Mouse (Mus musculus) c-Kit-positive CD71-negative TER-119-negative erythroid progenitor cells, embryonic 14.5 days (primary cell): ENCODE measurements around the gene Pdia5.

Experiments used
- DNase-seq: peaks from one replicate; pipeline ENCODE4 v3.0.0-alpha.2; 2013; ENCODE audit warnings: low read depth

The Pdia5 gene

DNA sequence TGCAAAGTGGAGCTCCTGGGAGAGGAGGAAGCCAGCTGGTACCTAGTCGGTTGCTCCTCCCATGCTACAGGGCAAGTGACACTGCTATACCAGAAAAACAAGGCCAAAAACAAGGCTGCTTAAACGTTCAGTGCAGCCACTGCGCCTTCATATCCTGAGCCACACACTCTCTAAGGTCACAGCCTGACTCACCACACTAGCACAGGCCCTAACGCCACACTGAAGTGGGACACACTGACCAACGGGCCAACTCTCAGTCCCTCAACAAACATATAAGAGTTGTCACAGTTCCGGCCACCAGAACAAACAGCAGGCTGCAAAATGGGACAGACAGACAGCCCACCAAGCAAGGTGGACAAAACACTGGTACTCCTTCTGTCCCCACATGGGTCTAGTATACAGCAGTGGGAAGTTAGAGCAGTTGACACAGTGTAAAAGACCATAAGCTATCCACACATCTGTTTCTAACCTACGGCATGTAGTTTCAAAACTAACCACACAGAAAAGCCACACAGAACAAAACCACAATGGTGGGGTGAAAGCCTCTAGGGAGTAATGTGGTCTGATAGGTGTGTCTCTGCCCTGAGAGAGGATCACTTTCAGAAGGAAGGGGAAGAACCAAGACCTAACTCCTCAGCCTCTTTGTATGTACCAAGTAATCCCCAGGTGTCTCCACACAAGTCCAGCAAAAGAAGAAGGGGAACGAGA is 6.0 kb downstream of the Pdia5 start:
- peak; percentile 41 for DNase-seq

DNA sequence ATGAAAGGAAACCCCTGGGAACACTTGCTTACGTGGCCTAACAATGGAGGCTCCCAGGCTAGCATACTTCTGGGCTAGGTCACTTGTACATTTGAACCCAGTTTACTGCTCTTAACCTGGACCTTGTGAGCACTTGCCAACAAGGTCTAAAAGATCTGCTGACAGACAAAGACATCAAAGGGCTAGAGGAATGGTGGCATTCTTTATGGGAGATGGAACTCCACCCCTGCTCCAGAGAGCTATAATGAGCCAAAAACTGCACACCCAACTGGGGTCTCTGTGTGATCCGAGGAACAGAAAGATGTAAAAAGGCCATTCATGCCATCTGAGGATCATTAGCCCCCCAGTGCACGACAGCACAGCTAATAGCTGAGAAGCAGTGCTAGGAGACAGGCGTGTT is 6.6 kb downstream of the Pdia5 start:
- no peak for DNase-seq

DNA sequence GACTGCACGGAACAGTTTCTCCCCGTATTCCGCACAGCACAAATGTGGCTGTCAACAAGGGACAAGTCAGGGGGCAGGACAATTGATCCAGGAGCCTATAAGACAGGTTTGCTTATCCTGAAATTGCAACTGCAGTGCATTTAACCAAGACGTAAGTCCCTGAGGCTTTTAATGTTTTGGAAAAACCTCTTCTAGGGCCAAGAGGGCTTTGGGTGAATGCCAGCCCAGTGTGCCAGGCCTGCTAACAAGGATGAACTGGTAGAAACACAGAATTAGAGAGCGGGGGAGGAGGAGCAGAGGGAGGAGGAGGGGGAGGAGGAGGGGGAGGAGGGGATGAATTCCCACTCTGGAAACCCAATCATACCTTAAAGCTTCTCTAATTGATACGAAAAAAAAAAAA is 11.4 kb downstream of the Pdia5 start:
- no peak for DNase-seq

DNA sequence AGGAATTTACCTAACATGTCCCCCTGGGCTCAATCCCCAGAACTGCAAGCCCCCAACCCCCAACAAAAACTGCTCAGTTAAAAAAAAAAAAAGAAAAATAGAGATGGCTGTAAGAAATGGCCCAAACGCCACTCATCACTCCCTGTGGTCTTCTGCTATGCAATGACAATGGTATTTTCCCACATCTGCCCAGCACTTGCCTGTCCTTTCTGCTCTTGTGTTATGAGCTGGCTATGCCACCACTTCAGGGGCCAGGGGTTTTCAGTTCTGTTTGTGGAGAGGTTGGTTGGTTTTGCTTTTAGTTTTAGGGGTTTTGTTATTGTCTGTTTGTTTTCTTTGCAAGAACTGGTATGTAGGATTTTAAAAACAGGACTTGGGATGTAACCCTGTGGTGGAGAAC is 13.4 kb downstream of the Pdia5 start:
- no peak for DNase-seq

DNA sequence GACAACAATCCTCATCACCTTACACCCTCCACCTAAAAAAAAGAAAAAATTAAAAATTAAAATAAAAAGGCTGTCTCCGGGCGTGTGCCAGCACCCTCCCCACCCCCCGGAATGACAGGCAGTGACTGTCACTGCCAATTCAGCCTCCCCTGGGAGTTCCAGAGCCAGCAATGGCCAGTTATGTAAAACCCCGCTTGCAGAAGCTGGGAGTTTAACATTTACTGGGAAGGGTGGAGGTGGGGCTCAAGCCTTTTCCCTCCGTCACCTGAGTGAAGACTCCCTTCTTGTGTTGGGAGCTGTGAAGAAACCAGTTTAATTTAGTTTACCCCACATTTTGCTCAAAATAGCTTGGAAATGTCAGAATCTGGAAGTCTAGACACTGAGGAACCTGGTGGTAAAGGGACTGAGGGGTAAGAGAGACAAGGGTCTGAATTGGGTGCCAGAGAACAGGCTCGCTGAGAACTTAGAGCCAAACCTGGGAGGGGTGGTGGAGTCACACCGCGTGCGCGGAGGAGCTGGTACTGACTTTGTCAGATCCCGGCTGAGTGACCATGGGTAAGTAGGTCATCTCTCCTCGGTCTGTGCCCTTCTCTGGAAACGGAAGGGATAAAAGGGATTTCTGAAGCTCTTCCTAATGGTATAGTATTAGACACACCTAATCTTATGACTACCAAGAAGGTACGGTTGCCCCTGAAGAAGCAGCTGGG is 18.0 kb downstream of the Pdia5 start:
- DNase-seq, result no peak

DNA sequence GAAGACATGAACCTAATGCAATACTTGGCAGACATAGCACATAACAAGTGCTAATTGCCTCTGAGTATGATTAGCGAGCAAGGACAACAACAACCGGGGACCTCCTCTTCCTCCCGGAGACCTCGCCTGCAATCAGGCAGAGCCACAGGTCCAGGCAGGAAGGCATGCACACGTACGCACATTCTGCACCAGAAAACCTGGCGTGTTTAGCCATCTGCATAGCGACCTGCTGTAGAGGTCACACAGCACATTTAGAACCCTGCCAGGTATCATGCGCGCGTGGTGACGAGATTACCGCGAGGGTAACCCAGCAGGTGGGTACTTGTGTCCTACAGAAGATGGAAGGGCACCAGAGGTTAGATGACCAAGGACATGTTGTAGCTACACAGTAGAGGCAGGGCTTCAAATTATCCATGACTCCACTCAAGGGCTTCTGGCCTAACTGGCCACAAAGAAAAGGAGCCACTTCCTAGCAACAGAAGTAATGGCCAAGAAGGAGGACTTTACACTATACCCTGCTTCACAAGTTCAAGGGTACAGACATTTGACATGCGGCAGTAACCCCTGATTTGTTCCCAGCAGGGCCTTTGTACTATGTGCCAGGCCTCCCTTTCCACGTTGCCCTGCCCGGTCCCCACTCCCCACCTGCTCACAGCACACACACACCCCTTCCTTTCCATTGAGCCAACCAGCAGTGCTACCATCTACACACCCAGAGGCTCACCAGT is 18.7 kb downstream of the Pdia5 start:
- DNase-seq, result no peak

DNA sequence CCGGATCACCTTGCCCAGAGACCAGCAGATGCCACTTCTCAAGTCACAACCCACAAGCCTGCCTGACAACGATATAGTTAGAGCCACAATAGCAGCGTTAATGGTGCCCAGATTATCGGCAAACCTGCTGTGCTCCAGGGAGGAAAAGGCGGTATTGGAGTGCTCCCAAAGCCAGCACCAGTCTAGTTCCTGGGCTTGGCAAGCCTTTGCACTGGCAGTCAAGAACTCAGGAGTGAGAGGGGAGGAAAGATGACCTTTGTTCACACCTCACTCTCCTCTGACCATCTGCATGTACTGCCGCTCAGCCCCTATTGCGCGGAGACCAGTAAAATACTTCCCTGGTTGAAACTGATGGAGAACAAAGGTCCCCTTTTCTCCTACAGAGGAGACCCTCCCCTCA is 19.7 kb downstream of the Pdia5 start:
- no peak for DNase-seq

DNA sequence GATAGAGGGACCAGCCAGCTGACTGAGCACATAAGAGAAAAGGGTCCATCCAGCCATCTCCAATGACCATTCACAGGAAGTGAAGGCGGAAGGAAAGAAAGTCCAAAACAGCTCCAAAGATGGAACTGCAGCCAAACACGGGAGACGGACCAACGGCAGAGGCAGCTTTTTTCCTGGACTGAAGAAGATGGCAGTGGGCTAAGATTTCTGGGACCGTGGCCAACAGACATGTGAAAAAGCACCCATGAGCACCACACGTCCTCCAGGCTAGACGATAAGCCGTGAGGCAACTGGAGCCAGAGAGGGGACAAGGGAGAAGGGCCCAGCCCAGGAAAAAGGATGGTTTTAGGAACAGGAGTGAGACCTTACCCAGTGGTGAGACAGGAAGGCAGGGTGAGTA is 20.6 kb downstream of the Pdia5 start:
- no peak for DNase-seq

DNA sequence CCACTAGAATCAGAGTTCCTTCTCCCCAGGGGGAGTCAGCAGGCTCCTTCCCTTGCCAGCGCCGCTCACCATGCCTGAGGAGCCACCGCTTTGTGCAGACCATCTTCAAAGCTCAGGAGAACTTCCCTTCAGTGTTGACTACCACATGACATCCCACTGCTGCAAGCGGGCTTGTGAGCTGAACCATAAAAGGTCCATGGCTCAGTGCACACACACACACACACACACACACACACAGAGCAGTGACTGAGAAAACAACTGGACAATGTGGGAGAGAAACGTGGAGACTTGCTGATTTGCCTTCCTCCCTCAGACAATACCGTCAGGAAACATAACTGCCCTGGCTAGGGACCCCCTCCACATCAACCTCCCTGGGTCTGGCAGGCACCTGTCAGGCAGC is 21.7 kb downstream of the Pdia5 start:
- DNase-seq, result no peak

DNA sequence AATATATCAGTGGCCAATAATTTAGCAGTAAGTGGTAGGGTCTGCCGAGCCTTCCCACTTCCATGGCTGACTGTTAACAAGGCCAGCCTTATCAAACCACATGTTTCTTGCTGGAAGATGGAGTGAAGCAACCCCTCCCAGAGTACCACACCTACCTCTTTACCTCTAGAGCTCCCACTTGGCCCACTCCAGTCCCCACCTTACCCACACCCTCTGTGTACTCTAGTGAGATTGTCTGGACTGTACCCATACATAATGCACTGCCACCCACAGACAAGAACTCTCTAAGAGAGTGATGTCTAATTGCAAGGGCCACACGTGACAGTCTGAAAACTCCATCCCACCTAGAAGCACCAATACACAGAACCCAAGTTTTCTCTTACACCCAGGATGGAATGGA is 23.6 kb downstream of the Pdia5 start:
- DNase-seq, result no peak

DNA sequence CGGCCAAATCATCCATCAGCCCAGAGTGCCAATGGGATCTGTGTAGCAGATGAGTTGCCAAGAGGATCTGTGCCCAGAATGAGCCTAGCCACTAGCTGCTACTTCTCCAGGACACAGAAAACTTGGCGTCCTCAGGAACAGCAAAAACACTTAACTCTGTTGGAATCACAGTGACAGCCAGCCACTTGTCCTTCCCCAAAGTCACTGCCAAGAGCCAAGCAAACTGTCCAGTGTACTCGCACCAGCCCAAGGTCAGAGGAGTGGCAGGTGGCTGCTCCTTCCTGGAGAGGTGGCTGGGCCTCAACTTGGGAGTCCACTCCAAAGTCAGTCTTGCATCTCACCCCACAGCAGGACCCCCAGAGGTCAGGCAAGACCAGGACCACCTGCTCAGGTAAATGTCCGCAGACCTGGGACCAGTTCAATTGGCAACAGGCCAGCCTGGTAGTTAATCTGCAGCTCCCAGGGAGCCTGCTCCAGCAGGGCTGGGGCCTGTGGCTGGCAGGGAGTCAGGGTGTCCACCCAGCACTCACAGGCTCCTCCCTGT is 24.8 kb downstream of the Pdia5 start:
- DNase-seq, result no peak

DNA sequence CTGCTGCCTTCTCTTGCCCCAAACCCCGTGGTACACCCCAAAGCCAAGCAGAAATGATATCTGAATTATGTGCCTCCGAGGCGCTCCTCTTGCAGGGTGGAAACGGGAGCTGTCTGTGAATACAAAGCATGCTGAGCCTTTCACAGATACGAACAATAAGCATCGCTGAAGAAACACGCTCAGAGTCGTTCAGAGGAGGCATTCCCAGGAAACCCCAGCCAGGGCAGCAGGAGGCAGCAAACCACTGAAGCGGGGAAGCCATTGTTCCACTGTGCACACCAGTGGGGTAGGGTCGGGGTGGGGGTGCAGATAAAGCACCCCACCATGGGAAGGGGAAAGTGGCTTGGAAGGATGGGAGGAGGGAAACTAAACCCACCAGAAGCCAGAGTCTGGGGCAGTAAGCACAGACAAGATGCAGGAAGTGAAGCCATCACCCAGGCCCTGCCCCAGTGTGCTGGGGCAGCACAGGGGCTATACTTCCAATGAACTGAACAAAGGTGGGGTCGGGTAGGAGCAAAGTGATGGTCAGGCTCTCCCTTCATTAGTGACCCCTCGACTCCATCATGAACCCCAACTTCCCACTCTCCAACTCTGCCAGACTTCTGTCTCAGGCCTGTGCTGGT is 25.9 kb downstream of the Pdia5 start:
- no peak for DNase-seq

DNA sequence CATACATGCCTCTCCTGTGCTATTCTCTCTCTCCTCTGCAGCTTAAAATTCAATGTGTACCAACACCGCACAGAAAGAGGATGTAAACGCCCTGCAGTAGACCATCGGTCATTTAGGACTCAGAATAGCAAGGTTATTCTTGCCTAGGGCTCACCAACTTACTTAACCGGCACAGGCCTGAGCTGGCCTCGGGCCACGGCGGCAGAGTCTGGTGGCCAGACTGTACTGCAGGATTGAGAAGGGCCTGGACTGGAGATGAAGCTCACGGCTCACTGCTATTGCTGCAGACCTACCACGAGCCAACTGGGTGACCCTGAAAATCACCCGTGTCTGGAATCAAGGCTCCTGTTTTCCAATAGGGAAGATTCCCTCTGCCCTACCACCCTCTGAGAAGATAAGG is 27.0 kb downstream of the Pdia5 start:
- no peak for DNase-seq

DNA sequence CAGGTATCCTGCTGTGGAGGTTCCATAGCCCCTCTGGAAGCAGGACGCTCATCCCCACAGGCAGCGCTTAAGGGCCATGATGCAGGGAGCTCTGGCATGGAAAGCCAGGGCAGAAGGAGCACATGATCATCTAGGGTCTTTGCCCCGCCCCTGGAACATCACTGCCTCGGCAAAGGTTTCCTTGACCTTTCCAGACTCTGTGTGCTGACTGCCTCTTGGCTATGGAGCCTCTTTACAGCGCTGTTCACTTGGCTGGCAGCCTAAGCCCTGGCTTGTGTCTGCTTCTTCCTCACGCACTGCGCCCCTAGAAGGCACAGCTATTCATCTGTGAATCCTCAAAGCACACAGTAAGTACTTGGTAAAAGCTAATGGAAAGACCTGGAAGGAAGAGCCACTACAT is 27.7 kb downstream of the Pdia5 start:
- DNase-seq, result no peak

DNA sequence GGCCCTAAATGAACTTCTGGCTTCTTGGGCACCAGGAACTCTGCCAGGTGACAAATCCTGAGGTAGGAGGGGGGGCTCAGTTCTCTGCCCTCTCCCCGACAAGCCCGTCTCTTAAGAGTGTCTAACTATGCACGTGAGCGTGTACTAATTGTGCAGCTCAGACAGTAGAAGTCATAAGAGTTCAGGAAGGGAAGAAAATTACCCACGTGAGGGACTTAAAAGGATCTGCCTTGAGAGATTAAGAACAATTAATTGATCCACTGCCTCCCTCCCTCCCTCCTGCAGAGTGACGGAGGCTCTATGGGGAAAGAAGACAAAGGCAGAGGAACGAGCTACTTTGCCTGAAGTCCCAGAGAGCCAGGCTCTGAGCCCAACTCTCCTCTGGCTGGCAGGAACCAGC is 31.1 kb downstream of the Pdia5 start:
- DNase-seq, result no peak

DNA sequence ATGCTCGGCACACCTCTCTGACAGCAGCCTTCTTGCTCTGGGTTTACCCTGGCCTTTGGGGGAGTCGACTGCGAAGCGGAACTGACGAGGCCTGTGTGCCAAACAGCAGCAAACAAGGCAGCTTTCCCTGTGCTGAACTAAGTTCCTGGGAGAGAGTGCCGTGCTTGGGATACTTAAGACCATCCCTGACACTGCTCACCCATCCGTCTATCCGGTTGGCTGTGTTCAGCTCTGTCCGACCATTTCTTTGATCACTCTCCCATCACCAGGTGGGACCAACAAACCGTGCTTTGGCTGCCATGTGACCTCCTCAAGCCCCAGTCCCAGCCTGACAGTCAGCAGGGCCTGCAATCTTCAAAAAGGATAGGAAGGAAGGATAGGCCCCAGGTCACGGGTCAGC is 32.4 kb downstream of the Pdia5 start:
- DNase-seq, result no peak

DNA sequence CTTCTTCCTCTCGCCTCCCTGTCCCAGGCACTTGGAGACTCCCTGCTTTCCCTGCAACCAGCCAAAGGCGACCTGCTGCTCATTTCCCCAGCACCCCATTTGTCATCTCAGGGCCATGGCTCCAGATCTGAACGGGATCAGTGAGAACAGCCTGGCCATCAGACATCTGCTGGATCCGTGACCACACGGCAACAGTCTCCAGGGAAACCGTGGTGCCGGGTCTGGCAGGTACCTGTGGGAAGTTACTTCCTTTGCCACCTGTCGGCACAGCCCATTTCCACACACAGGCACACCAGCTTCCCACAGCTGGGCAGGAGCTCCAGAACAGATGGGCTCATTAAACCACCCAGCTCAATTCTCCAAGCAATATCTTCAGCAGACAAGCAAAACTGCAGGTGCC is 33.2 kb downstream of the Pdia5 start:
- no peak for DNase-seq

DNA sequence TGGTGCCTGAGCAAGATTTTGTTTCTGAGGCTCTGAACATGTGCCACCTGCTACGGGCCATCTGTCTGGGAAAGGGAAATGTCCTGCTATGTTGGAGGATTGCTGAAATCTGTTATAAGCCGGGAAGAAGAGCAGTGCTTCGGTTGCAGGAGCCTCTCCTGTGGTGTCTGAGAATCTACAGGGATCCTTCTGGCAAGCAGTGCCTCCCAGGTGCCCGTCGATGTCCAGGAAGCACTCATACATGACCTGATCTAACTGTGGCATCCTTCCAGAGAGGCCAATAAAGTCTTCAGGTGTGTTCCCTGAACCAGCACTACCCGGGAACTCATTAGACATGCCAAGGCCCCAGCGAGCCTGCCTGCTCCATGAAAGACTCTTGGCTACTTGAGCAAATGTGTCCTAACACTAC is 33.7 kb downstream of the Pdia5 start:
- DNase-seq, result no peak

DNA sequence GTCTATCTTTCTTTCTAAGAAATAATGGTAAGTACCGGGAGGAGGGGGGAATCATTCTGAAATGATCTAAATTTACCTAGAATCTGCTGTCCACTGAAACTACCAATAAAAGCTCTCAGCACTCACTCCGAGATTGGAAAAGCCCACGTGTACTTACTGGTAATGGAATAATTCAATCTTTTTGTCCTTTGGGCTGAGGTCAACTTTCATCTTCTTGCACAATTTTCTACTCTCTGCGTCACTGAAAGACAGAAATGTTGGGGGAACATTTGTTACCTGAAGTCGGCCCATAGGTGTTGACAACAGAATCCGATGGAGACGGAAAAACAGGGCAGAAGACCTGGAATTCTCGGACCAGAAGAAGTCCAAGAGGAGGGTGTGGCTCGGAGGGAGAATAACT is 34.4 kb downstream of the Pdia5 start:
- no peak for DNase-seq

DNA sequence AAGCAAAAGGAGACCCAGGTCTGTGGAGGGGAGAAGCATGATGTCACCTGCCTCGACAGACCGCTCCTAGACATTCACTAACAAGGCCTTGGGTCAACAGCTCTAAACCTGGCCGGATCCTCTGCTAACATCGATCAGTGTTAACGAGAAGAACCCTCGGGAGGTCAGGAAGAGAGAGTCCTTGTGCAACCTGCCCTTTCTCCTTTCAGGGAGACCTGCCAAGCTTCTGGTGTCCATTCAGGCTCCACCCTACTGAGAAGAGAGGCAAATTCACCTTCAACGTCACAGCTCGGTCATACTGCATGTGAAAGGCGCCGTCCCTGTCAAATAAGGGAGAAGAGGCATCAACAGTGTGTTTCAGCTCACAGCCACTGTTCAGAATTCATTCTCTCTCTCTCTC is 34.9 kb downstream of the Pdia5 start:
- no peak for DNase-seq

DNA sequence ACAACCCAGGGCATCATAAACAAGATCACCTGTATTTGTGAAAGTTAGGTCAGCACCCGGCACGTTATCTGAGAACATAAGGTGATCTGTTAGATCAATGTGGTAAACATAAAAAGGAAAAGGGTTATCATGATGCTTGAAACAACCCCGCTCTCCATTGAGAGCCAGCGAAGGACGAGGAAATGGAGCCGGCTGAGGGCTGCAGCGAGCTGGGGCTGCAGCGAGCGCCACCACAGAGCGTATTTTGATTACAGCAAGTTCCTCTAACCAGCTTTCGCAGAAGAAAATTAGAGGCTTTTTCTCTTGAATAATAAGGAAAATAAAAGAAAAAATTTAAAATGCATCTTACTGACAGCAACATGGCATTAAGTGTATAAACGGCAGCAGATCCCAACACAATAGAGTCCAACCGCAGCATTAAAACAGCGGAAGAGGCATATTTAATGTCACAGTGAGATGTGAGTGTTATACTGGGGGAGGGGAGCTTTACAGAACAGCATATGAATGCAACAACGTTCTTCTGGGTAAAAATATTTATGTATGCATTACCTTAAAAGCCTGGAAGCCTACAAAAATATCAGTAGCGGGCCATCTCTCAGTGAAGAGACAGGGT is 40.5 kb downstream of the Pdia5 start:
- no peak for DNase-seq

DNA sequence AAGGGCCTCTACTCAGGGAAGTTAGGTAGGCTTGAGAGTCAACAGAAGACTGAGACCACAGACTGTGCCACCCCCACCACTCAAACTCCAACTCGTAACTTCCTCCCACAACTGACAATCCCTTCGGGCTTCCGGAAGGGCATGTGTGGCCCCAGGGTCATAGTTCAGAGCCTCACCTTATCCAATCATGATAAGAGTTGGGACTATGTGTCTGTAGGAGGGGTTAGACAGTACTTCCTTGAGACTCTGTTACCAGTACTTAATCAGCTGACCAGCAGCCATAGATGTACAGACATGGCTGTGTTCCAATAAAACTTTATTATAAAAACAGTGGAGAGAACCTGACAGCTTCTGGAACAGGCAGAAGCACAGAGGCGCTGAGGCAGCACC is 48.7 kb downstream of the Pdia5 start:
- DNase-seq, result no peak
